Mouse (Mus musculus): Measurements from ENCODE around the gene Brd4. TPM values are rescaled to one million over a fixed set of nuclear protein-coding genes. Genes with fewer than 3 reads are reported as not detected.

The Brd4 gene
- polyA plus RNA-seq, 1 experiment from 2014 or later = 108 TPM

GRCm38 (mm10) chr17:32207586-32208245 lies 76.8 kb downstream of the Brd4 start:
- no peak overlapping the region for H3K9ac ChIP-seq
- WGBS = 77% methylated on average over 5 of the region's 5 CpGs
- H3K9me3 ChIP-seq (replicated peaks) = no peaks in the 10 kb centered on the region
- ATAC-seq (ENCODE audit: low FRiP score) = no peak
- H3K27me3 ChIP-seq = no peaks in the 10 kb centered on the region
- no peak overlapping the region for H3K27ac ChIP-seq
- H3K36me3 ChIP-seq = peaks cover 88% of the 10 kb centered on the region
- no peak overlapping the region for H3K4me3 ChIP-seq
- no peak overlapping the region for H3K4me2 ChIP-seq (replicated peaks)
- peaks cover 6% of the 10 kb centered on the region for H3K4me1 ChIP-seq

DNA sequence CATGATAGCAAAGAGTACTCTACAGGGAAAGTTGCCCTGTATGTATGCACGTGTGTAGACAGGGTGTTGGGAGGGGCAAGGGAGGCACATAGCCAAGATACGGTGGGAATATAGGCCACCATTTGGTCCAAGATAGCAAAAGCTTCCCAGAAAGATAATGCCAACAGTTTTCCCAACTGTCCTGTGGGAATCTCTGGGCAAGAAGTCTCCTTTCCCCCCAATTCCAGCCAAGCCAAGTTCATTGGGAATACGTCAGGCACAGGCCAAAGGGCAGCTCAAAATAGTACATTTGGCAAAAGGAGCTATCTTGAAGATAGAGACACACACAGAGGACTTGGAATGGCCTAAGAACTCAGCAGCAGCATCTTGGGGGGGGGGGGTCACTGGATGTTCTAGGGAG lies 79.2 kb downstream of the Brd4 start:
- no peaks in the 10 kb centered on the region for H3K27me3 ChIP-seq
- H3K27ac ChIP-seq = no peak overlapping the region
- H3K9ac ChIP-seq = no peak overlapping the region
- H3K4me1 ChIP-seq = peaks cover 6% of the 10 kb centered on the region
- no peak for ATAC-seq (ENCODE audit: low FRiP score)
- peaks cover 89% of the 10 kb centered on the region for H3K36me3 ChIP-seq
- no peak overlapping the region for H3K4me2 ChIP-seq (replicated peaks)
- H3K9me3 ChIP-seq (replicated peaks) = no peaks in the 10 kb centered on the region
- WGBS = 90% methylated on average over 3 of the region's 3 CpGs
- no peak overlapping the region for H3K4me3 ChIP-seq

- no peak overlapping the region for H3K4me2 ChIP-seq (replicated peaks)
- no peak overlapping the region for H3K9ac ChIP-seq
- H3K9me3 ChIP-seq (replicated peaks) = no peaks in the 10 kb centered on the region
- peaks cover 96% of the 10 kb centered on the region for H3K36me3 ChIP-seq
- WGBS = 90% methylated on average over 3 of the region's 3 CpGs
- no peaks in the 10 kb centered on the region for H3K27me3 ChIP-seq
- H3K4me3 ChIP-seq = no peak overlapping the region
- H3K4me1 ChIP-seq = no peaks in the 10 kb centered on the region
- H3K27ac ChIP-seq = no peak overlapping the region
- no peak for ATAC-seq (ENCODE audit: low FRiP score)
Observed at GRCm38 (mm10) chr17:32202972-32203371, 81.5 kb downstream of the Brd4 start.

DNA sequence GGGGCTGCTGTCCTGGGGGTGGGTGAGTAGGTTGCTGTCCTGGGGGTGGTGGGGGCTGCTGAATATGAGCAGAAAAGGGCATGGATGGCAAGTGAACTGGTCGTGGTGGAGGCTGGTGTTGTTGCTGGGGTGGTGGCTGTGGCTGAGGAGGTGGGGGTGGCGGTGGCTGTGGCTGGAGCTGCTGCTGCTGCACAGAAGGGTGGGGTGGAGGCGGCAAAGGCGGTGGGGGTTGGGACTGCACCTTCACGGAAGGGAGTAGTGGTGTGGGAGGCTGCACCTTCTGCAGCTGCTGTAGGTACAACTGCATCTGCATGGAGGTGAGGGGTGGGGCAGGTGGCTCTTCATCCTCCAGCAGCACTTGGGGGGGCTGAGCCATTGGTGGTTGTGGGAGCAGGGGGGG lies 83.4 kb downstream of the Brd4 start:
- H3K27ac ChIP-seq = no peak overlapping the region
- no peak overlapping the region for H3K4me3 ChIP-seq
- no peak for ATAC-seq (ENCODE audit: low FRiP score)
- no peaks in the 10 kb centered on the region for H3K9me3 ChIP-seq (replicated peaks)
- 91% methylated on average over 3 of the region's 5 CpGs for WGBS
- peaks cover 97% of the 10 kb centered on the region for H3K36me3 ChIP-seq
- no peak overlapping the region for H3K9ac ChIP-seq
- no peaks in the 10 kb centered on the region for H3K4me1 ChIP-seq
- no peak overlapping the region for H3K4me2 ChIP-seq (replicated peaks)
- no peaks in the 10 kb centered on the region for H3K27me3 ChIP-seq

GRCm38 (mm10) chr17:32199796-32200195 lies 84.7 kb downstream of the Brd4 start:
- no peaks in the 10 kb centered on the region for H3K27me3 ChIP-seq
- H3K4me2 ChIP-seq (replicated peaks) = no peak overlapping the region
- H3K4me3 ChIP-seq = no peak overlapping the region
- H3K27ac ChIP-seq = no peak overlapping the region
- H3K36me3 ChIP-seq = peaks cover 98% of the 10 kb centered on the region
- WGBS = 96% methylated on average over 2 of the region's 2 CpGs
- no peaks in the 10 kb centered on the region for H3K4me1 ChIP-seq
- H3K9ac ChIP-seq = no peak overlapping the region
- ATAC-seq (ENCODE audit: low FRiP score) = no peak
- H3K9me3 ChIP-seq (replicated peaks) = no peaks in the 10 kb centered on the region

DNA sequence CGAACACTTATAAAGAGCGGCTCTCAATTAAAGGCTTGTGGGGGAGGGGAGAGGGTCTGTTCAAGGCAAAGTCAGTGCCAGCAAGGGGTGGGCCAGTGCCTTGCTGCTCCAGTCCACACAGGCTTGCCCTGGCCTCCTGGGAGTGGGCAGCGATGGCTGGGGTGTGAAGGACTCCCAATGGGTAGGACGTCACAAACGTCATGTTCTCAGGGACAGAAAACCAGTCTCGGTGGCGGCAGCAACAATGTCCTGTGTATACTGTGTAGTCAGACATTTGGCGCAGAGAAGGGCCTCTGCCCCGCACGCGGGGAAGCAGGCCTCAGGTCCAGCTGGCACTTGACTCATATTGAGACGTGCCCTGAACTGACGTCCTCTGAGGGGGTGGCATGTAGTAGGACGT lies 87.4 kb downstream of the Brd4 start:
- Histone ChIP-seq H3K4me3 (no peak overlapping the region), H3K4me1 (no peaks in the 10 kb centered on the region), H3K27me3 (no peaks in the 10 kb centered on the region), H3K4me2 (replicated peaks) (no peak overlapping the region), H3K9me3 (replicated peaks) (no peaks in the 10 kb centered on the region), H3K36me3 (peaks cover 71% of the 10 kb centered on the region), H3K27ac (no peak overlapping the region), H3K9ac (no peak overlapping the region)
- ATAC-seq (ENCODE audit: low FRiP score) = no peak
- WGBS = 82% methylated on average over 14 of the region's 14 CpGs

DNA sequence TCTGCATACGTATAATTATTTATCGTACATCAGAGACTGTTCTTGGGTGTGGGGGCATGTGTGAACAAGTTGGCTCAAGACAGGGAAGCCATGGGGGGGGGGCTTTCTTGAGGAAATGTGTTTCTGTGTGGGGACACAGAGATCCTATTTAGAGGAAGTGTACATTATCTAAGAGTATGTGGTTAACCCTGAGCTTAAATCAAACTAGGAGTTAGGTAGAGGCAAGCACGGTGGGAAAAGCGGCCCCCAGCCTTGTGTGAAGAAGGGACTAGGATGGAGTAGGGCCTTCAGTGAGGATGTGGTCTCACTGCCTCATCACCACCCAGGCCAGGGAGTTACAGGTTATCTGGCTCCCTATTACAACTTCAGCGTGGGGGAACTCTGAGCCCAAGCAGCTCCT lies 88.8 kb downstream of the Brd4 start:
- Histone ChIP-seq H3K9me3 (replicated peaks) (no peaks in the 10 kb centered on the region), H3K36me3 (peaks cover 57% of the 10 kb centered on the region), H3K4me2 (replicated peaks) (no peak overlapping the region), H3K9ac (no peak overlapping the region), H3K4me3 (no peak overlapping the region), H3K27ac (no peak overlapping the region), H3K4me1 (no peaks in the 10 kb centered on the region), H3K27me3 (no peaks in the 10 kb centered on the region)
- no peak for ATAC-seq (ENCODE audit: low FRiP score)
- 93% methylated on average over 5 of the region's 5 CpGs for WGBS

- Histone ChIP-seq H3K27me3 (peaks cover 19% of the 10 kb centered on the region), H3K9me3 (replicated peaks) (no peaks in the 10 kb centered on the region), H3K9ac (no peak overlapping the region), H3K36me3 (peaks cover 30% of the 10 kb centered on the region), H3K4me1 (peaks cover 17% of the 10 kb centered on the region), H3K27ac (no peak overlapping the region), H3K4me3 (no peak overlapping the region), H3K4me2 (replicated peaks) (no peak overlapping the region)
- WGBS = 83% methylated on average over 5 of the region's 5 CpGs
- ATAC-seq (ENCODE audit: low FRiP score) = no peak
Observed at GRCm38 (mm10) chr17:32193010-32193409, 91.5 kb downstream of the Brd4 start.

- no peak overlapping the region for H3K27ac ChIP-seq
- H3K4me2 ChIP-seq (replicated peaks) = peak overlapping the region; percentile 62
- WGBS = 7% methylated on average over 5 of the region's 5 CpGs
- ATAC-seq (ENCODE audit: low FRiP score) = no peak
- no peaks in the 10 kb centered on the region for H3K9me3 ChIP-seq (replicated peaks)
- H3K27me3 ChIP-seq = peaks cover 21% of the 10 kb centered on the region
- H3K36me3 ChIP-seq = peaks cover 4% of the 10 kb centered on the region; the same call in 1 of the 2 replicates
- H3K4me1 ChIP-seq = peaks cover 17% of the 10 kb centered on the region
- no peak overlapping the region for H3K9ac ChIP-seq
- peak overlapping the region; percentile 38; the same call in 1 of the 2 replicates for H3K4me3 ChIP-seq
Observed at GRCm38 (mm10) chr17:32189850-32190249, 94.7 kb downstream of the Brd4 start.

- peak; percentile 35; the same call in 1 of the 2 replicates for ATAC-seq (ENCODE audit: low FRiP score)
- 3% methylated on average over 42 of the region's 42 CpGs for WGBS
Observed at GRCm38 (mm10) chr17:32188863-32189636, 95.5 kb downstream of the Brd4 start, which contains the start of gene Ephx3. Gene Ephx3, minus strand, starts transcription at chr17:32189549.

DNA sequence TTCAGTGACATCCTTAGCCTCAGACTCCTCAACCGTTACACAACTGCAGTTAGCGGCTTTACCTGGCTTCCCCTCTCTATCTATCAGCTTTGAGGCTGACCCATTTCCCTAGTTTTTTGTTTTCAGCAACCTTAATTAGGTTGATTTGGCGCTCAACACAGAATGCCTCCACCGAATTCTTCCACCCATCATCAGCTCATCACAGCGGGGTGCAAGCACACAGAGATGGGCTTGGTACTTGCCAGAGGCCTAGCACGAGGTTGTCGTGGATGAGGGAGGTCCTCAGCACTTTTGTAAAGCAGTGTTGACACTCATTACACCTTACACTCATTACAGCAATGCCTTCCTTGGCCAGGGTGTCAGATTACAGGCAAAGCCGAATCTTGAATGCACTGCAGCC lies 101.5 kb downstream of the Brd4 start:
- Histone ChIP-seq H3K9me3 (replicated peaks) (no peaks in the 10 kb centered on the region), H3K27me3 (peaks cover 2% of the 10 kb centered on the region; the same call in 1 of the 2 replicates), H3K4me3 (no peak overlapping the region), H3K36me3 (peaks cover 8% of the 10 kb centered on the region; the same call in 1 of the 2 replicates), H3K4me1 (peaks cover 25% of the 10 kb centered on the region), H3K9ac (no peak overlapping the region), H3K4me2 (replicated peaks) (no peak overlapping the region), H3K27ac (no peak overlapping the region)
- WGBS = 28% methylated on average over 8 of the region's 8 CpGs
- no peak for ATAC-seq (ENCODE audit: low FRiP score)

More at GRCm38 (mm10) chr17:32188863-32189636, 95.5 kb downstream of the Brd4 start, which contains the start of gene Ephx3:
- H3K4me3 ChIP-seq = peak within 1 kb of the TSS; percentile 38
- H3K4me2 ChIP-seq (replicated peaks) = peak within 1 kb of the TSS; percentile 62
- no peak within 1 kb of the TSS for H3K27ac ChIP-seq
- H3K9ac ChIP-seq = peak within 1 kb of the TSS; percentile 41; the same call in 1 of the 2 replicates
- no peaks in the 10 kb centered on the region for H3K9me3 ChIP-seq (replicated peaks)
- peaks cover 17% of the 10 kb centered on the region for H3K4me1 ChIP-seq
- H3K36me3 ChIP-seq = peaks cover 8% of the 10 kb centered on the region; the same call in 1 of the 2 replicates
- peaks cover 21% of the 10 kb centered on the region for H3K27me3 ChIP-seq

- ATAC-seq (ENCODE audit: low FRiP score) = peak; percentile 86
- no peaks in the 10 kb centered on the region for H3K9me3 ChIP-seq (replicated peaks)
- H3K4me3 ChIP-seq = no peak overlapping the region
- H3K9ac ChIP-seq = no peak overlapping the region
- no peak overlapping the region for H3K4me2 ChIP-seq (replicated peaks)
- peaks cover 25% of the 10 kb centered on the region for H3K4me1 ChIP-seq
- peak overlapping the region; percentile 88 for H3K27ac ChIP-seq
- 23% methylated on average over 11 of the region's 11 CpGs for WGBS
- no peaks in the 10 kb centered on the region for H3K27me3 ChIP-seq
- peaks cover 4% of the 10 kb centered on the region; the same call in 1 of the 2 replicates for H3K36me3 ChIP-seq
Observed at GRCm38 (mm10) chr17:32179621-32180491, 104.7 kb downstream of the Brd4 start.
